Mouse (Mus musculus) neural tube, embryonic 13.5 days (tissue): ENCODE data around the gene Poc1a. TPM values are rescaled to one million over a fixed set of nuclear protein-coding genes. Genes with fewer than 3 reads are reported as not detected.

Experiments used
- ATAC-seq: fragments of 200-750 bp; cut with Nextera tagmentation; 2 replicates; pipeline ENCODE4 v1.8.0; 2017; ENCODE audit warnings: low read depth, mild to moderate bottlenecking, moderate TSS enrichment, moderate library complexity
- H3K27ac ChIP-seq: fragments of 300-500 bp; sonication (generic); replicated peaks from 2 replicates; pipeline ENCODE4 v1.5.1; 2015; ENCODE audit warnings: moderate library complexity, mild to moderate bottlenecking, inconsistent platforms
- H3K27me3 ChIP-seq: fragments of 300-500 bp; sonication (generic); 2 replicates; pipeline ENCODE4 v1.6.1; 2015; ENCODE audit warnings: mild to moderate bottlenecking, inconsistent platforms
- H3K36me3 ChIP-seq: fragments of 300-500 bp; sonication (generic); 2 replicates; pipeline ENCODE4 v1.6.1; 2015; ENCODE audit warnings: mild to moderate bottlenecking, inconsistent platforms
- H3K4me1 ChIP-seq: fragments of 300-500 bp; sonication (generic); replicated peaks from 2 replicates; pipeline ENCODE4 v1.6.1; 2015; ENCODE audit warnings: inconsistent platforms
- H3K4me2 ChIP-seq: fragments of 300-500 bp; sonication (generic); 2 replicates; pipeline ENCODE4 v1.6.1; 2015; ENCODE audit warnings: inconsistent platforms, mild to moderate bottlenecking, moderate library complexity
- H3K4me3 ChIP-seq: fragments of 300-500 bp; sonication (generic); 2 replicates; pipeline ENCODE4 v1.5.1; 2015; ENCODE audit warnings: mild to moderate bottlenecking, inconsistent platforms
- H3K9ac ChIP-seq: fragments of 300-500 bp; sonication (generic); 2 replicates; pipeline ENCODE4 v1.6.1; 2015; ENCODE audit warnings: moderate library complexity, mild to moderate bottlenecking, inconsistent platforms
- H3K9me3 ChIP-seq: fragments of 300-500 bp; sonication (generic); 2 replicates; pipeline ENCODE4 v1.6.1; 2016; ENCODE audit warnings: inconsistent platforms
- WGBS: fragments of 180-500 bp; shearing (Covaris S2); methylation state at CpG from one replicate; pipeline ENCODE4 v1.1.7; 2015; 5-methylcytosine and 5-hydroxymethylcytosine counted together
- polyA plus RNA-seq: library from polyadenylated mRNA; unstranded; fragments of >200 nt; fragmentation: Nextera tagmentation; extraction: Ambion mirVana; gene quantifications from 2 replicates; pipeline ENCODE4 v1.2.1, GENCODE M21; 2015

The Poc1a gene
- polyA plus RNA-seq, 1 experiment from 2014 or later, result 8.0 TPM

DNA sequence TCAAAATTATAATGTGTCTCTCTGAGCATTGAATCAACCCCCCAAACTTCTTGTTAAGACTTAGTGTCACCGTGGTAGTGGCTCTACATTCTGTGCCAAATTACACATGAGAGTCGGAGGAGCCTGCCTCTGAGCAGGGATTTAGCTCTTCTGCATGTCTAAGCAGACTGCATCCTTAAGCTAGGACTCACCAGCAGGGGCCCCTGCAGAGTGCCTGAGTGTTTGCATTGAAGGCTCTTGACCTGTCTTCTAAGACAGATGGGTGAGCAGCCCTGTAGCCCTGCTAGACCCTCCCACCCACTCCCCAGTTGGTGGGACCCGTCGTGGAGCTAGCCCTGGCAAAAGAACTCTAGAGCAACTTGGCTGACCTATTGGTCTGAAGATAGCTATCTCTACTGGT lies 6.3 kb downstream of the Poc1a start:
- no peaks in the 10 kb centered on the region for H3K27me3 ChIP-seq
- WGBS, result 66% methylated on average over 4 of the region's 4 CpGs

DNA sequence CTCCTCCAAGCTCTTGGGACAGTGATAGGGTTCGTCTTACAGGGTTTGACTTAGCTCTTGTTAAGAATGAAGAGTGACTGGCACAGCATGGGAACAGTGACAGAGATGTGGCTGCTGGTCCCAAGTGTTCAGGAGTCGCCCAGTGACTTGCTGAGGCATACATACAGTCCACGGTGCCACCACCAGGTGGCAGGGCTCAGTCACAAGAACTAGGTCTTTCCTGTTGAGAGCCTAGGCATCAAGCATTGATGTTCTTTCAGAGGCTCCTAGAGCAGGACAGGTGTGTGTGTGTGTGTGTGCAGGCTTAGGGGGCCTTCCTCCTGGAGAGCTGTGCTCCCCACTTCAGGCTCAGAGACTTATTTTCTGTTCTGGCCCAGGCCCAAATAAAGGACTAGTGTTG lies 8.0 kb downstream of the Poc1a start:
- ATAC-seq, result peak; percentile 83
- WGBS, result 37% methylated on average over 3 of the region's 3 CpGs

More for the DNA sequence above, 6.3 kb downstream of the Poc1a start:
- peaks cover 9% of the 10 kb centered on the region; the same call in 1 of the 2 replicates for H3K36me3 ChIP-seq
- no peaks in the 10 kb centered on the region for H3K4me1 ChIP-seq
- no peak overlapping the region for H3K9ac ChIP-seq
- ATAC-seq, result no peak
- no peak overlapping the region for H3K4me2 ChIP-seq
- H3K9me3 ChIP-seq, result no peaks in the 10 kb centered on the region
- H3K27ac ChIP-seq, result no peak overlapping the region
- H3K4me3 ChIP-seq, result no peak overlapping the region

GRCm38 (mm10) chr9:106289841-106290240 lies 9.0 kb downstream of the Poc1a start:
- no peak for ATAC-seq
- WGBS, result 86% methylated on average over 8 of the region's 8 CpGs

More for the DNA sequence above, 8.0 kb downstream of the Poc1a start:
- no peaks in the 10 kb centered on the region for H3K9me3 ChIP-seq
- H3K36me3 ChIP-seq, result peaks cover 11% of the 10 kb centered on the region; the same call in 1 of the 2 replicates
- no peak overlapping the region for H3K9ac ChIP-seq
- H3K4me3 ChIP-seq, result no peak overlapping the region
- H3K4me2 ChIP-seq, result no peak overlapping the region
- no peak overlapping the region for H3K27ac ChIP-seq
- no peaks in the 10 kb centered on the region for H3K4me1 ChIP-seq
- no peaks in the 10 kb centered on the region for H3K27me3 ChIP-seq

GRCm38 (mm10) chr9:106290636-106291122 lies 9.8 kb downstream of the Poc1a start:
- no peak overlapping the region for H3K27ac ChIP-seq
- H3K4me3 ChIP-seq, result no peak overlapping the region
- no peaks in the 10 kb centered on the region for H3K27me3 ChIP-seq
- WGBS, result 91% methylated on average over 17 of the region's 17 CpGs
- no peak for ATAC-seq
- no peaks in the 10 kb centered on the region for H3K9me3 ChIP-seq
- H3K4me2 ChIP-seq, result no peak overlapping the region
- no peaks in the 10 kb centered on the region for H3K4me1 ChIP-seq
- H3K36me3 ChIP-seq, result peaks cover 7% of the 10 kb centered on the region
- H3K9ac ChIP-seq, result no peak overlapping the region

More at GRCm38 (mm10) chr9:106289841-106290240, 9.0 kb downstream of the Poc1a start:
- Histone ChIP-seq H3K4me1 (no peaks in the 10 kb centered on the region), H3K9me3 (no peaks in the 10 kb centered on the region), H3K4me3 (no peak overlapping the region), H3K4me2 (no peak overlapping the region), H3K36me3 (peaks cover 12% of the 10 kb centered on the region), H3K27me3 (no peaks in the 10 kb centered on the region), H3K9ac (no peak overlapping the region), H3K27ac (no peak overlapping the region)

GRCm38 (mm10) chr9:106293569-106294156 lies 12.8 kb downstream of the Poc1a start:
- Histone ChIP-seq H3K4me3 (no peak overlapping the region), H3K9me3 (no peaks in the 10 kb centered on the region), H3K27ac (no peak overlapping the region), H3K36me3 (peaks cover 5% of the 10 kb centered on the region; the same call in 1 of the 2 replicates), H3K9ac (0 out of 2 replicates have a peak overlapping the region, but pooled peaks have one; percentile 2), H3K4me2 (no peak overlapping the region), H3K4me1 (no peaks in the 10 kb centered on the region), H3K27me3 (no peaks in the 10 kb centered on the region)
- WGBS, result 91% methylated on average over 14 of the region's 14 CpGs
- no peak for ATAC-seq

DNA sequence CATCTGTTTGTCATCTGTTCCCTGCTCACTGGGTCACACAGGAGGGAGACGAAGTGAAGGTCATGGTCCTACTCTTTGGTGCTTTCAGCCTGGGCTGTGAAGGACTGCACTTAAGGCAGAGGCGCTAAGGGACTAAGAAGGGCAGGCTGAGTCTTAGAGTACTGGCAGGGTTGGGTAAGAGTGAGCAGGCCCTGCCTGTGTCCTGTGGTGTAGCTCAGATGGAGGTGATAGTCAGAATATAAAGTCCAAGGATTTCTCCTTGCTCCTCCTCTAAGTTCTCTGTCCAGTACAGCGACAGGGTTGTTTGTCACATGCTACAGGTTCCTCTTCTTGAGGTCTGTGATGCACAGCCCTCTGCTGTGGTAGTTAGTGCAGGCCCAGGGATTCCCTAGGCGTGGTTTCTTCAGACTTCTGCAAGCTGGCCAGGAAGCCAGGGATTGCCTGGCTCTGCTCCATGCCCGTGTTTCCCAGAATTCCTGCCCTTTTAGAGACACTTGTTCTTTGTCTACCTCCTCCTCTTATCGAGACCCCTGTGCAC lies 15.8 kb downstream of the Poc1a start:
- H3K4me2 ChIP-seq, result no peak overlapping the region
- ATAC-seq, result no peak
- peaks cover 5% of the 10 kb centered on the region; the same call in 1 of the 2 replicates for H3K36me3 ChIP-seq
- H3K9me3 ChIP-seq, result no peaks in the 10 kb centered on the region
- H3K27ac ChIP-seq, result no peak overlapping the region
- no peaks in the 10 kb centered on the region for H3K4me1 ChIP-seq
- no peak overlapping the region for H3K4me3 ChIP-seq
- WGBS, result 90% methylated on average over 6 of the region's 6 CpGs
- H3K27me3 ChIP-seq, result no peaks in the 10 kb centered on the region
- no peak overlapping the region for H3K9ac ChIP-seq

GRCm38 (mm10) chr9:106300176-106300803 lies 19.4 kb downstream of the Poc1a start:
- 83% methylated on average over 20 of the region's 20 CpGs for WGBS
- no peak overlapping the region for H3K4me3 ChIP-seq
- H3K4me2 ChIP-seq, result no peak overlapping the region
- H3K27me3 ChIP-seq, result no peaks in the 10 kb centered on the region
- no peaks in the 10 kb centered on the region for H3K4me1 ChIP-seq
- no peak overlapping the region for H3K9ac ChIP-seq
- no peak overlapping the region for H3K27ac ChIP-seq
- no peak for ATAC-seq
- H3K36me3 ChIP-seq, result no peaks in the 10 kb centered on the region
- H3K9me3 ChIP-seq, result no peaks in the 10 kb centered on the region

DNA sequence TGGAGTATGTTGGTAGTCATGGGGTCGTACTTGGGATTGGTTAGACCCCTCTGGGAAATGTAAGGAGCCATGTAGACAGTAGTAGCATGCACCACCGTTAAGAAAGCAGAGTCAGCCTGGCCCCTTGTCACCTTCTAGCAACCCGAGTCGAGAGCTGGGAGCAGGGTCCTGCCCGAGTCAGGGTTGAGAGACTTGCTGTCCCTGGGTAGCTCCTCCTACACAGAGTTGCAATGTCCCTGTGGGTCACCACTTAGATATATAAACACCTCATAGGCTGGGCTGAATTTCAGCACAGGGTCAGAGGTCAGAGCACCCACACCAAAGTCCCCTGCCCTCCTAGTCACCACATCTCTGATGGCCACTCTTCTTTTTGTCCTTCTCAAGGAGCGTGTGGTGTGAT lies 20.1 kb downstream of the Poc1a start:
- no peak for ATAC-seq
- Histone ChIP-seq H3K4me2 (no peak overlapping the region), H3K9ac (no peak overlapping the region), H3K36me3 (no peaks in the 10 kb centered on the region), H3K4me1 (no peaks in the 10 kb centered on the region), H3K27me3 (no peaks in the 10 kb centered on the region), H3K4me3 (no peak overlapping the region), H3K9me3 (no peaks in the 10 kb centered on the region), H3K27ac (no peak overlapping the region)
- WGBS, result 76% methylated on average over 6 of the region's 6 CpGs

- no peak for ATAC-seq
- H3K4me3 ChIP-seq, result no peak overlapping the region
- WGBS, result 84% methylated on average over 10 of the region's 11 CpGs
Measured at GRCm38 (mm10) chr9:106301446-106302080, 20.7 kb downstream of the Poc1a start.

GRCm38 (mm10) chr9:106302446-106303150 lies 21.7 kb downstream of the Poc1a start:
- peak overlapping the region; percentile 34; the same call in 1 of the 2 replicates for H3K9ac ChIP-seq
- no peak overlapping the region for H3K4me3 ChIP-seq
- H3K4me1 ChIP-seq, result no peaks in the 10 kb centered on the region
- H3K4me2 ChIP-seq, result no peak overlapping the region
- H3K9me3 ChIP-seq, result no peaks in the 10 kb centered on the region
- WGBS, result 86% methylated on average over 16 of the region's 16 CpGs
- H3K27me3 ChIP-seq, result no peaks in the 10 kb centered on the region
- ATAC-seq, result no peak
- no peaks in the 10 kb centered on the region for H3K36me3 ChIP-seq
- H3K27ac ChIP-seq, result no peak overlapping the region

More at GRCm38 (mm10) chr9:106301446-106302080, 20.7 kb downstream of the Poc1a start:
- Histone ChIP-seq H3K9ac (no peak overlapping the region), H3K27me3 (no peaks in the 10 kb centered on the region), H3K4me2 (no peak overlapping the region), H3K9me3 (no peaks in the 10 kb centered on the region), H3K4me1 (no peaks in the 10 kb centered on the region), H3K36me3 (no peaks in the 10 kb centered on the region), H3K27ac (no peak overlapping the region)

DNA sequence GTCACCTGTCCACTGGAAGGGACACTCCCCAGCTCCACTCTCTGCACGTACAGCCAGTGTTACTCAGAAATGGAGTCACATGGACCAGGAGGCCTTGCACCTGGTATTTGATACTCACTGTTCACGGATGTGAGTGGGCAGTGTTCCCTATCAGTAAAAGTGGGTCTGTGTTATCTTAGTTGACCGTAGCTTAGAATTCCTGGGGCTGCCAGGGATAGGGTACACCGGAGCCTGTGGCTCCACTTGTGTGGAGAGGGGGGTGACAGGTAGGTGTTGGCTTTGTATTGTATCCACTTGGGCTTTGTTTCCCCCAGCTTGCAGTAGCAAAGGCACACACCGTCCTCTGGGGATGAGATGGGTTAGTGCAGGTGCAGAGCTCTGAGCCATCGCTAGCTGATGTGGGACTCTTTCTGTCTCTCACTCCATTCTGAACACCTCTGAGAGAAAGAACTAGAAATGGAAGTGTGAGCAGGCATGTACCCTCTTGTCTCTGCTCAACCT lies 22.6 kb downstream of the Poc1a start:
- WGBS, result 93% methylated on average over 6 of the region's 6 CpGs
- no peaks in the 10 kb centered on the region for H3K36me3 ChIP-seq

More for the DNA sequence above, 22.6 kb downstream of the Poc1a start:
- Histone ChIP-seq H3K27me3 (no peaks in the 10 kb centered on the region), H3K9ac (no peak overlapping the region), H3K4me2 (no peak overlapping the region), H3K4me1 (no peaks in the 10 kb centered on the region), H3K9me3 (no peaks in the 10 kb centered on the region), H3K27ac (no peak overlapping the region), H3K4me3 (no peak overlapping the region)
- no peak for ATAC-seq
